Mouse (Mus musculus): ENCODE measurements around the gene Wsb2.
"Not testable (repeated sequence)": the region's sequence is repeated elsewhere in the genome, so short reads cannot be mapped to it uniquely, and the experiment has no call there.

Gene Wsb2

GRCm38 (mm10) chr5:117357129-117357477 is at the start of gene Wsb2:
Gene Wsb2 (plus strand): TSS chr5:117357304.
- DNase-seq (ENCODE audit: low read depth), result no peak

- DNase-seq (ENCODE audit: low read depth), result no peak
Observed at GRCm38 (mm10) chr5:117307699-117308098, 49.4 kb upstream of the Wsb2 start.

DNA sequence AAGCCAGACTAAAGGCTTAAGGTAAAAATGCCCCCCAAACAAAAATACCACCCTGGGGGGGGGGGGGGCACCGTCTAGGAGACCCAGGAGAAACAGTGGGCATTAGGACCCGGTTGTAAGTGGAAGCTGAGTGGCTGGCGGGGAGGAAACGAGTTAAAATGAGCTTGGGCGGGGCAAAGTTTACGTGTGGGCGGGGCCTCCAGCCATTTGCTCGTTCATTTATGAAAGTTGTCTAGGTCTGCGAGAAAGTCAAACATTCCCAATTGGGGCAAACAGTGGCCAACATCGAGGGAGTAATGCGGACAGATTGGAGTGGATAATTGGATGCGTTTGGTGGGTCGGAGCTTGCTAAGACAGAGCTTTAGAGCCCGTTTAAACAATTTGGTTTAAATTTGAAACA is 43.7 kb upstream of the Wsb2 start:
- no peak for DNase-seq (ENCODE audit: low read depth)

- DNase-seq (ENCODE audit: low read depth), result no peak
Observed at GRCm38 (mm10) chr5:117313909-117314308, 43.2 kb upstream of the Wsb2 start.

- DNase-seq (ENCODE audit: low read depth), result no peak
Observed at GRCm38 (mm10) chr5:117314587-117315428, 42.3 kb upstream of the Wsb2 start.

DNA sequence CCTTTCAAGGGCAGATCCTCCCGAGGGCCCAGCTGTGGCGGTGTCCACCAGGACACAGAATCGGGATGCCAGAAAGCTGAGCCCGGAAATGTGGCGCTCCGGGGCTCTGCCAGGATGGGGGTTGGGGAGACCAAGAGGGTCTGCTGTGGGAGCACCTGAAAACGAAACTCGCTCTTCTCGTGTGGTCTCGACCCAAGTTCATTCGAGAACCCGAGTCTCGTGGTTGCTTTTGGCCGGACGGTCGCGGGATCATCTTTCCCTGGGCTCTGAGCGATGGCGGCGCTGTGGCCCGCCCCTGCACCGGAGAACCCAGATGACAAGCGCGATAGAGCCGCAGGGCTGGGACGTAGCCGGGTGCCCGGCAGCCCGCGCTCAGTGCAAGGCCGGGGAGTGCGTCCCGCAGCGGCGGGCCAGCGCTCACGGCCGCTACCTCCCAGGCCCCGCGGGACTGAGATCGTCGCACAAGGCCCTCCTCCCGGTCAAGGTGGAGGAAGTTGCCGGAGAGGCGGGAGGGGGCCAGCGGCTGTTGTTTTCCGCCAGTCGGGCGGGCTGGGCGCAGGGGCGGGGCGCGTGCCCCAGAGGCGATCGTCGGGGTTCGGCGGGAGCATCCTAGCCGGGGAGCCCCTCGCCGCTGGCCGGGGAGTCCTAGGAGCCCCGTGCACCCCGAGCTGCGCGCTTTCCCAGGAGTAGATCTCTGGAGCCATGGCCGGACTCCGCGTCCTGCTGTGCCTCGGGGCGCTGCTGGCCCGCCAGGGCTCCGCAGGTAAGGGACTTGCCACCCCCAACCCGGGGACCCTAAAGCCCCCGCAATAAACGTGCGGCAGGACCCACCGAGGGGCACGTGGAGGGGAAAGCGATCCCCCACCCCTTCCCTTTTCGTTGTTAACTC is 38.1 kb upstream of the Wsb2 start, which contains the start of gene Vsig10:
Gene Vsig10 (plus strand): TSS at position 343 of the 889 bp plus-strand sequence.
- DNase-seq (ENCODE audit: low read depth), result peak; percentile 19

DNA sequence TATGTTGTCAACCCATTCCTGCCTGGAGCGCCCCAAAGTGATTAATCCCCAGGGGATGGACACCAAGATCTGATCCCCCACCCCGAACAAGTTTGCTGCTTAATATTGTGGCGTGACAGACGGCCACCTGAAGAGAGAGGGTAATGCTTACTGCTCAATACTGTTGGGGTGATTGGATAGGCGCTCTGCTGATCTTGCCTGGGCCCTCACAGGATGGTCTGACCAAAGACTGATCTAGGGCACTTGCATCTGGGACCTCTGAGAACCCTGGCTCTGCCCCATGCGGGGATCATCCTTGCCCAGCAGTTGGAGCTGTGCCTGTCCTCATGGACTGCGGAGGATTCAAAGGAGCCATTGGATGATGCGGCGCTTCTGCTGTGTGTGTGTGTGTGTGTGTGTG is 33.4 kb upstream of the Wsb2 start:
- DNase-seq (ENCODE audit: low read depth), result no peak

DNA sequence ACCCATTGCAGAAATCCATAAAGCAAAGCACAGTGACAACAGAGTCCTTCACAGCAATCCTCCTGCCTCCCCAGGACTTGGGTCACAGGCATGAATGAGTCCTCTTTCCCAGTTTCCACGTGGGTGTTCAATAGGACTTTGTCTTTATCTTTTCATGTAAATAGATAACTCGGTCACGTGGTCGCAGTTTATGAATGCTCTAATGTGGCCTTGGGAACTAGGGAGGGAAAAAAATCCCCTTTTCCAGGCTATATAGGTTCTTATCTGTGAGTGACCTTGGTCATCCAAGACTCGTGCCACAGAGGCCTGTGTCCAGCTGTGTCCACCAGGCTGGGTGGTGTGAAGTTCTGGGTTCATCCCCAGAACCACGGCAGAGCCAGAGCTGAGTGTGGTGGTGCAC is 30.7 kb upstream of the Wsb2 start:
- no peak for DNase-seq (ENCODE audit: low read depth)

DNA sequence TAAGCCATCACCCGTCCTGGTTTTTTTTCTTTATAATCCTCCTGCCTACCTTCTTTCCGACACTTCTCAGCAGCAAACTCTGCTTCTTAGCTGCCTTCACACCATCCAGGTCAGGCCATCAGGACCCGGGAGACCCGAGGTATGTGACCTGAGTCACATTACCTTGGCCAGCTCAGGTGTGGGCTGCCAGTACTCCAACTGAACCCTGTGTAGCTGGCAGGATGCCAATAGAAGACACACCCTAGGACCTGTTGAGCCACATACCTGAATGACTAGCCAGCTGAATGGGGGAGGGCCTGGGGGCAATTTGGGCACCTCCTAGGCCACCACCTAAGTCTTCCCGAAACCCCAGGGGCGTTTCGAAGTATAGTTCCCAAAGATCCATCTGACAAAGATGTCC is 26.6 kb upstream of the Wsb2 start:
- DNase-seq (ENCODE audit: low read depth), result no peak

DNA sequence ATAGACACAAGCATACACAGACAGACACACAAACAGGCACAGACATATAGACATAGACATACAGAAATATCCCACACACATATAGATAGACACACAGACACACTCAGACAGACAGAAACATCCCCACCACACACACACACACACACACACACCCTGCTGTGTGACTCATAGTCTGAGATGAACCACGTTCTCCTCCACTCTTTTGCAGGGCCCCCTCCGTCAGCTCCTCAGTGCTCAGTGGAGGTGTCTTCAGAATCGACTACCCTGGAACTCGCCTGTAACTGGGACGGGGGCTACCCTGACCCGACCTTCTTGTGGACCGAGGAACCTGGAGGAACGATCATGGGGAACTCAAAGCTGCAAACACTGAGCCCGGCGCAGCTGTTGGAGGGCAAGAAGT is 19.1 kb upstream of the Wsb2 start:
- DNase-seq (ENCODE audit: low read depth), result no peak

DNA sequence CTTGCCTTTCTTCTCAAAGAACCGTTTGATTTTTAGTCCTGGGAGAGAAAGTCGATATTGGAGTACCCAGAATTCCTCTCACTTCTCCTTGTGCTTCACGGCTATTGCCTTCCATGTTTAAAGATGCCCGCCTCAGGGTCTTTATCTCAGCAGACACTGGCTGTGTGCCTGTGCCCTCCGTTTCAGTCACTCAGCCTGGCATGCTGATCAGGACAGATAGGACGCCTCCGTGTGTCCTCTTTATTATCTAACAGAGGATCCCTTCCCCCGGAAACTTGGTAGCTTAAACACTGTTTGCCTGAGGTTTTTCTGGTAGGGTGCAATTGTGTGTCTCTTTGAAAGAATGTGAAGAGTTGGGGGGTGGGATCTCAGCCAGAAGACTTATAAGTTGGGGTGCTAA is 18.6 kb upstream of the Wsb2 start:
- DNase-seq (ENCODE audit: low read depth), result no peak

- DNase-seq (ENCODE audit: low read depth), result no peak
Observed at GRCm38 (mm10) chr5:117340081-117340480, 17.0 kb upstream of the Wsb2 start.

GRCm38 (mm10) chr5:117341896-117342295 is 15.2 kb upstream of the Wsb2 start:
- no peak for DNase-seq (ENCODE audit: low read depth)

GRCm38 (mm10) chr5:117344496-117344895 is 12.6 kb upstream of the Wsb2 start:
- DNase-seq (ENCODE audit: low read depth), result not testable (repeated sequence)

DNA sequence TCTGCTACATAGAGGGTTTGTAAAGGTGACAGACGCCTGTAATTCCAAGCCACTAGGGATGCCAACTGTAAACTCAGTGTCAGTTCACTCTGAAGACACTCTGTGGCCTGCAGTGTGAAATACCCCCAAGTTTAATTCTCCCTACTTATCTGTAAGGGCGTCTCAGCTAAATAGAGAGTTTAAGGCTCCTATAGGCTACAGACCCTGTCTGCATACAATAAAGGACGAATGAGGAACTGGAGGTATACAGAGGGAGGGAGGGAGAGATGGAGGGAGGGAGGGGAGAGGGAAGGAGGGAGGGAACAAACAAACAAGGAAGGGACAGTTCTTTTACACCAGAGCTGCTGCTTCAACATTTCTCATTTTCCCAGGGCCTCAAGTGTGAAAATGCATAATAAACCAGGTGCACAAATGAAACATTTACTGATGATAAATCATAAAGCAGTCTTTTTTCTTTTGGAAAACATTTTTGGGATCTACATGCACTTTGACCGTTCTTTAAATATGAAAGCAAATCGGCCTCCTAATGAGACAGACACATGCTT is 11.6 kb upstream of the Wsb2 start:
- DNase-seq (ENCODE audit: low read depth), result no peak

DNA sequence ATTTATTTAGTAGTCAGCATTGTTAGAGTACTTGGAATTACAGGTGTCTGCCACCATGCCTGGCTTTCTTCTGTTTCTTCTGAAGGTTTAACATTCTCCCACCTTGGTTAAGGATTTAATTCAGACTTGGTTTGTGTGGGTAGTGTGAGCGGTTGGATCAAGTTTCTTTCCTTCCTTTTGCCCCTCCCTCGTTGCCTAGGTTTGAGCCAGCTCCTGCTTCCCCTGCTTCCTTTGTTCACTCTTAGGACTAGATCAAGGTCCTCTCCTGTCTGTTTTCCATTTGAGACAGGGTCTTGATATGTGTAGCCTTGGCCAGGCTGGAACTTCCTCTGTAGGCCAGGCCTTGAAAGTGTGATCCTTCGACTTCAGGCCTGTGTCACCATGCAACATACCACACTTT is 10.8 kb upstream of the Wsb2 start:
- no peak for DNase-seq (ENCODE audit: low read depth)

DNA sequence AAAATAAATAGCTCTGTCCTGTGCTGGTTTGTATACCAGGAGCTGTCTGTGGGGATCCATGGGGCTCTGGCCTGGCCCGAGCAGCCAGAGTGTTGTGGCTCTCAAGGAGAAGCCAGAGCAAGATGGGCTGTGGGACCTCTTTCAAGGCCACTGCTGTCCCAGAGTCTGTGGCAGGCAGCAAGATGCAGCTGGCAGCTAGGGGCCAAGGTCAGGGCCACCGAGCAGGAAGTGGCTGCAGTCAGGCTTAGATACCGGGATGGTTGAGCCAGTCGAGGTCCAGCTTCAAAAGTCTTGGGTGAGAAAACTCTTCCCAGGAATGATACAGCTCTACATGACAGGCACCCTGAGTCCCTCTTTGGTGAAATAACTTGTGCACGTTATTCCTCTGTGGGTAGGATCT is 10.1 kb upstream of the Wsb2 start:
- DNase-seq (ENCODE audit: low read depth), result no peak

DNA sequence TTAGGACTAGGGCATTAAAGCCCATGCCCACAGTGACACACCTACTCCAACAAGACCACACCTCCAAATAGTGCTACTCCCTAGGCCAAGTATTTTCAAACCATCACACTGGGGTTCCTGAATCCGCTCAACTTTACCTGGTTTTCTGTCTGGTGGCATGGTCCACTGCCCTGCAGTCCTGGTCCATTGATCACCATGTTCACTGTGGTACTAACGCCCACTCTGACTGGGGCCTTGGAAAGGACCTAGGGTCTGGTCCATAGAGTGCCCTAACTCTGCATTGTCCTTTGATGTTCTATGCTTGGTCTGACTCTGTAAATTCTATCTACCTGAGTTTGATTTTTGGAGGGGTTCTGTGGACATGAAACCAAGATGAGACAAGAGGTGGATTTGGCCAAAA is 9.3 kb upstream of the Wsb2 start:
- no peak for DNase-seq (ENCODE audit: low read depth)

DNA sequence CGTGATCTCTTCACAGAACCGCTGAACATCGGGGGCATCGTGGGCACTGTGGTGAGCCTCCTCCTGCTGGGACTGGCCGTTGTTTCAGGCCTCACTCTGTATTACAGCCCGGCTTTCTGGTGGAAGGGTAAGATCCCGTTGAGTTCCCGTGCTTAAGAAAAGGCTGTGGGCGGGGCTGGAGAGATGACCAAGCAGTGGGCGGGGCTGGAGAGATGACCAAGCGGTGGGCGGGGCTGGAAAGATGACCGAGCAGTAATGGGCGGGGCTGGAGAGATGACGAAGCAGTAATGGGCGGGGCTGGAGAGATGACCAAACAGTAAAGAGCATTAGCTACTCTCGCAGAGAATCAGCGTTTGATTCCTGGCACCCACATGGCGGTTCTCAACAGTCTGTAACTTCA is 8.8 kb upstream of the Wsb2 start:
- DNase-seq (ENCODE audit: low read depth), result no peak

DNA sequence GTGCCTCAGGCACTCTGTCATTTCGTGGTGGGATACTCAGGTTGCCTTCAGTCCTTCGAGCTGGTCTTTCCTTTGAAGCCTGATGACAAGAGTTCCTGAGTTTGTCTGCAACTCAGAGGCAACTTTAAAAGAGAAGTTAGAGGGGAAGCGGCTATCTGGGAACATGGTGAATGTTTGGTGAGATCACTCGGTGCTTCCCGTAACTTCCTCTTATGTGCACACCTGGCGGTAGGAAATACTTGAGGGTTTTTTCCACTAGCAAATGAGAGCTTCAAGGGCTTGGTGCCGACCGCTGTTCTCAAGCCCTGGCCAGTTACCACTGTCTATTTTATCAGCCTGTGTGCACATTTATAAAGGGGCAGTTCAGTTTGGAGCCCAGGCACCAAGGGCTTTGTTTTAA is 3.0 kb upstream of the Wsb2 start:
- DNase-seq (ENCODE audit: low read depth), result no peak

DNA sequence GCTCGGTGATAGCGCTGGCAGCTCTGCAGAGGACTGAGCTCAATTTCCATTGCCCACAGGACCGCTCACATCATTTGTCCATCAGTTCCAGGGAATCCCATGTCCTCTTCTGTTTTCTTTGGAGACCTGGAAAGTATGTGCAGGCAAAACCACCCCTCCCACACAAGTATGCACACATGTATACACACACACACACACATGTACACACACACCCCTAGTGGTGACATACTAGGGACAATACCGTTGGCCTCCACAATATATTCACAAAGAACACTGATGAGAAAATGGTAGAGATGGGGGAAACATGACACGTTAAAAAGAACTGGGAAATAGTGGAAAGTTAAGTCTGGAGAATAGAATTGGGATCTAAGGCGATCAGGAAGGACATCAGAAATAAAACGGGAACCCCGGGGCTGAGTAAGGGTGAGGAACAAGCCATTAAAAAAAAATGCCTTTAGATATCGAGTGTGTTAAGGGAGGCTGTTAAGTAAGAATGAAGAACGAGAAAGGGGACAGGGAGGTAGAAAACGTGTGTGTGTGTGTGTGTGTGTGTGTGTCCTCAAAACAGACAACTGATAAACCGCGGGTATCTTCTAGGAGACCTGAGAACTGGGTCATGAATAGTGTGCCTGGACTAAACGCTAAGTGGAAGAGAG is 1.3 kb upstream of the Wsb2 start:
- DNase-seq (ENCODE audit: low read depth), result no peak

GRCm38 (mm10) chr5:117356365-117357128 is 557 bp upstream of the Wsb2 start:
- no peak for DNase-seq (ENCODE audit: low read depth)
